Mouse (Mus musculus): ENCODE data around the gene Cenps. TPM values are rescaled to one million over a fixed set of nuclear protein-coding genes. Genes with fewer than 3 reads are reported as not detected.

The Cenps gene
- total and polyA plus RNA-seq, 3 experiments: 19.5 to 74.6 (median 43.7) TPM

DNA sequence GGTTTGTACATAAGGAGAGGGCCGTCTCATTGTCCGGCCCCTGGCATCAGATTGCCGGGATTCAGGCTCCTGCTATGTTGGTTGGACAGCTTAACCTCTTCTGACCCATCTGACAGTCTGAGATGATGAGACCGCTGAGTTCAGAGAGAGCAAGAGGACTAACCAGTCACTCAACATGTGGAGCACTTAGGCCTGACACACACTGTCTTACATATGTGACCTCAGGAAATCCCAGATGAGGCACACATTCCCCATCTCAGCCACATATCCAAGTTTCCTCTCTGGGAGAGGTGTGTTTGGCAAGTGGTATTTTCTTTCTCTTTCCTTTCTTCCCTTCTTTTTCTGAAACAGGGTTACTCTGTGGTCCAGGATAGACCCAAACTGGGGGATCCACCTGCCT is 7.7 kb upstream of the Cenps start:
- no peak overlapping the region for H3K4me3 ChIP-seq (replicated peaks in 1 of 3; ENCODE audit: low read depth in 2 of 3, low read length in 2 of 3, poor library complexity in 1 of 3)
- no peak for DNase-seq (ENCODE audit: extremely low read depth)
- no peaks in the 10 kb centered on the region for H3K27me3 ChIP-seq (replicated peaks)
- no peak overlapping the region for H3K9ac ChIP-seq (ENCODE audit: insufficient read depth, low read depth)
- peaks cover 8 to 13% of the 10 kb centered on the region in 2 experiments for H3K36me3 ChIP-seq (replicated peaks in 1 of 2; ENCODE audit: control insufficient read depth in 1 of 2, insufficient read depth in 1 of 2, low read length in 1 of 2)
- dilution Hi-C loops (cut with MboI; ENCODE audit: extremely low pct_ligation_motif_present, extremely low pct_unique_long_range_greater_than_20kb, low sequenced_read_pairs) (no loop called here), in situ Hi-C loops (cut with MboI; ENCODE audit: low pct_ligation_motif_present, low pct_unique_long_range_greater_than_20kb, low sequenced_read_pairs) (loop anchor here (10.0 kb wide), 1 partner anchor 180 kb away; no protein-coding TSS in a partner anchor)
- H3K4me2 ChIP-seq (ENCODE audit: insufficient read depth, low read depth, poor library complexity, severe bottlenecking): no peak overlapping the region
- no peaks in the 10 kb centered on the region for H3K79me2 ChIP-seq (replicated peaks; ENCODE audit: control insufficient read depth, extremely low read depth, insufficient read depth, poor library complexity, severe bottlenecking)
- TF ChIP-seq UBTF (IDR thresholded peaks at IDR 0.05; ENCODE audit: low read depth, low read length): no peak
- TF ChIP-seq SMC3 (IDR thresholded peaks at IDR 0.05; ENCODE audit: low read depth, low read length): no peak
- no peak for TF ChIP-seq KAT2A (IDR thresholded peaks at IDR 0.05; ENCODE audit: insufficient replicate concordance, low read length)
- TF ChIP-seq POLR2AphosphoS2 (IDR thresholded peaks at IDR 0.05; ENCODE audit: low read depth, low read length): no peak
- no peak for TF ChIP-seq ZKSCAN1 (IDR thresholded peaks at IDR 0.05; ENCODE audit: borderline replicate concordance, low read depth, low read length)
- TF ChIP-seq CTCF (conservative IDR thresholded peaks at IDR 0.05 in 1 of 2, IDR thresholded peaks at IDR 0.05 in 1 of 2; ENCODE audit: low read depth in 2 of 2, low read length in 2 of 2): no peak
- TF ChIP-seq ETS1 (conservative IDR thresholded peaks at IDR 0.05; ENCODE audit: low read depth, low read length): no peak
- TF ChIP-seq MAX (IDR thresholded peaks at IDR 0.05; ENCODE audit: low read length): no peak
- TF ChIP-seq E2F4 (IDR thresholded peaks at IDR 0.05; ENCODE audit: insufficient replicate concordance, low read depth, low read length): no peak
- no peak for TF ChIP-seq RAD21 (IDR thresholded peaks at IDR 0.05; ENCODE audit: low read depth, low read length)
- no peak for TF ChIP-seq BHLHE40 (IDR thresholded peaks at IDR 0.05; ENCODE audit: low read depth, low read length)
- no peak for TF ChIP-seq EP300 (IDR thresholded peaks at IDR 0.05; ENCODE audit: low read length)
- no peak for TF ChIP-seq JUN (IDR thresholded peaks at IDR 0.05; ENCODE audit: insufficient read depth, low read depth, low read length)
- TF ChIP-seq RCOR1 (conservative IDR thresholded peaks at IDR 0.05; ENCODE audit: low read depth, low read length): no peak
- TF ChIP-seq ZNF384 (IDR thresholded peaks at IDR 0.05; ENCODE audit: low read depth, low read length): no peak
- no peak for TF ChIP-seq ZMIZ1 (IDR thresholded peaks at IDR 0.05; ENCODE audit: low read depth, low read length)
- TF ChIP-seq POLR2A (IDR thresholded peaks at IDR 0.05; ENCODE audit: low read depth, low read length): no peak
- peaks cover 2% of the 10 kb centered on the region for H3K9me3 ChIP-seq (replicated peaks; ENCODE audit: low read length)
- peaks cover 0 to 17% of the 10 kb centered on the region in 2 experiments; a peak in 3 of 4 replicates for H3K4me1 ChIP-seq (ENCODE audit: control insufficient read depth in 1 of 2, insufficient read depth in 2 of 2)
- H3K27ac ChIP-seq (ENCODE audit: insufficient read depth, low read depth): no peak overlapping the region

DNA sequence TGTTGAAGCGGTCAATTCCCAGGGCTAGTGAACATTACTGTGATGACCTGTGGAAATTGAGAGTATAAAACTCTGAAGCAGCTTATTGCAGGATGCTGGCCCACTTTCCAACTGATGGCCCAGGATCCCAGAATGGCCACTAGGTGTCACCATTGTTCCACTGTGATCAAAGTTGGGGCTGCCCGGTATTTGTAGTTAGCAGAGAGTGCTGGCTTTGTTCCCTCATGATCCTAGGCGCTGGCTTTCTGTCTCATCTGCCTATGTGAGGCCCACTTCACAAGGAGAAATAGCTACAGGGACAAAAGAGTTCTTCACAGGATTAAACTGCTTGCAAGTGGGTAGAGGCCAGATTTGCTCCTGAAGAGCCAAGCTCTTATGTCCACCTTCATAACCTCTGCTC is 7.0 kb upstream of the Cenps start:
- H3K27ac ChIP-seq (ENCODE audit: insufficient read depth, low read depth): no peak overlapping the region
- dilution Hi-C loops (cut with MboI; ENCODE audit: extremely low pct_ligation_motif_present, extremely low pct_unique_long_range_greater_than_20kb, low sequenced_read_pairs): no loop called here
- peak; percentile 82 for DNase-seq (ENCODE audit: extremely low read depth)
- no peak overlapping the region for H3K9ac ChIP-seq (ENCODE audit: insufficient read depth, low read depth)
- H3K27me3 ChIP-seq (replicated peaks): no peaks in the 10 kb centered on the region
- in situ Hi-C loops (cut with MboI; ENCODE audit: low pct_ligation_motif_present, low pct_unique_long_range_greater_than_20kb, low sequenced_read_pairs): loop anchor here (5.0 to 10.0 kb wide), 2 partner anchors 180 to 403 kb away; no protein-coding TSS in a partner anchor
- H3K36me3 ChIP-seq (replicated peaks in 1 of 2; ENCODE audit: control insufficient read depth in 1 of 2, insufficient read depth in 1 of 2, low read length in 1 of 2): peaks cover 2 to 6% of the 10 kb centered on the region in 2 experiments
- H3K4me2 ChIP-seq (ENCODE audit: insufficient read depth, low read depth, poor library complexity, severe bottlenecking): no peak overlapping the region
- H3K9me3 ChIP-seq (replicated peaks; ENCODE audit: low read length): peaks cover 5% of the 10 kb centered on the region
- H3K4me1 ChIP-seq (ENCODE audit: control insufficient read depth in 1 of 2, insufficient read depth in 2 of 2): peaks cover 0 to 17% of the 10 kb centered on the region in 2 experiments; a peak in 2 of 4 replicates
- H3K79me2 ChIP-seq (replicated peaks; ENCODE audit: control insufficient read depth, extremely low read depth, insufficient read depth, poor library complexity, severe bottlenecking): no peaks in the 10 kb centered on the region
- H3K4me3 ChIP-seq (replicated peaks in 1 of 3; ENCODE audit: low read depth in 2 of 3, low read length in 2 of 3, poor library complexity in 1 of 3): no peak overlapping the region
- no peak for TF ChIP-seq USF1 (IDR thresholded peaks at IDR 0.05; ENCODE audit: low read depth, low read length)
- no peak for TF ChIP-seq ZMIZ1 (IDR thresholded peaks at IDR 0.05; ENCODE audit: low read depth, low read length)
- no peak for TF ChIP-seq TBP (conservative IDR thresholded peaks at IDR 0.05; ENCODE audit: low read depth, low read length)
- 0 out of 2 replicates have a peak, but pooled peaks have one; percentile 25 for TF ChIP-seq ZC3H11A (IDR thresholded peaks at IDR 0.05; ENCODE audit: low read depth, low read length)
- TF ChIP-seq MAFK (IDR thresholded peaks at IDR 0.05; ENCODE audit: insufficient replicate concordance, low read length): no peak
- TF ChIP-seq RAD21 (IDR thresholded peaks at IDR 0.05; ENCODE audit: low read depth, low read length): peak; percentile 96
- no peak for TF ChIP-seq POLR2A (IDR thresholded peaks at IDR 0.05; ENCODE audit: low read depth, low read length)
- TF ChIP-seq ZNF384 (IDR thresholded peaks at IDR 0.05; ENCODE audit: low read depth, low read length): no peak
- no peak for TF ChIP-seq ETS1 (conservative IDR thresholded peaks at IDR 0.05; ENCODE audit: low read depth, low read length)
- TF ChIP-seq TCF12 (IDR thresholded peaks at IDR 0.05; ENCODE audit: low read depth, low read length): no peak
- TF ChIP-seq UBTF (IDR thresholded peaks at IDR 0.05; ENCODE audit: low read depth, low read length): no peak
- TF ChIP-seq MAZ (IDR thresholded peaks at IDR 0.05; ENCODE audit: low read depth, low read length): no peak
- TF ChIP-seq NELFE (IDR thresholded peaks at IDR 0.05; ENCODE audit: low read depth, low read length): no peak
- TF ChIP-seq ZKSCAN1 (IDR thresholded peaks at IDR 0.05; ENCODE audit: borderline replicate concordance, low read depth, low read length): no peak
- no peak for TF ChIP-seq E2F4 (IDR thresholded peaks at IDR 0.05; ENCODE audit: insufficient replicate concordance, low read depth, low read length)
- TF ChIP-seq CHD1 (IDR thresholded peaks at IDR 0.05; ENCODE audit: low read depth, low read length): no peak
- TF ChIP-seq EP300 (IDR thresholded peaks at IDR 0.05; ENCODE audit: low read length): no peak
- TF ChIP-seq MXI1 (IDR thresholded peaks at IDR 0.05; ENCODE audit: low read depth, low read length): no peak
- TF ChIP-seq BHLHE40 (IDR thresholded peaks at IDR 0.05; ENCODE audit: low read depth, low read length): no peak
- no peak for TF ChIP-seq SIN3A (IDR thresholded peaks at IDR 0.05; ENCODE audit: low read length)
- TF ChIP-seq ELF1 (IDR thresholded peaks at IDR 0.05; ENCODE audit: low read depth, low read length): no peak
- no peak for TF ChIP-seq POLR2AphosphoS2 (IDR thresholded peaks at IDR 0.05; ENCODE audit: low read depth, low read length)
- no peak for TF ChIP-seq CHD2 (IDR thresholded peaks at IDR 0.05; ENCODE audit: low read length)
- TF ChIP-seq JUND (conservative IDR thresholded peaks at IDR 0.05; ENCODE audit: low read depth, low read length): no peak
- TF ChIP-seq IRF4 (IDR thresholded peaks at IDR 0.05; ENCODE audit: low read depth, low read length): 0 out of 2 replicates have a peak, but pooled peaks have one; percentile 7
- TF ChIP-seq SMC3 (IDR thresholded peaks at IDR 0.05; ENCODE audit: low read depth, low read length): peak; percentile 84

Data from CH12.LX (cell line).